Mouse (Mus musculus): ENCODE results near the gene Eef2.

The Eef2 gene

GRCm38 (mm10) chr10:81168521-81169244, 7.7 kb upstream of the Eef2 start:
- TF ChIP-seq GATA4 (IDR thresholded peaks at IDR 0.05; ENCODE audit: insufficient replicate concordance, low read length): no peak

GRCm38 (mm10) chr10:81173132-81173531, 3.3 kb upstream of the Eef2 start:
- TF ChIP-seq GATA4 (IDR thresholded peaks at IDR 0.05; ENCODE audit: insufficient replicate concordance, low read length): no peak

DNA sequence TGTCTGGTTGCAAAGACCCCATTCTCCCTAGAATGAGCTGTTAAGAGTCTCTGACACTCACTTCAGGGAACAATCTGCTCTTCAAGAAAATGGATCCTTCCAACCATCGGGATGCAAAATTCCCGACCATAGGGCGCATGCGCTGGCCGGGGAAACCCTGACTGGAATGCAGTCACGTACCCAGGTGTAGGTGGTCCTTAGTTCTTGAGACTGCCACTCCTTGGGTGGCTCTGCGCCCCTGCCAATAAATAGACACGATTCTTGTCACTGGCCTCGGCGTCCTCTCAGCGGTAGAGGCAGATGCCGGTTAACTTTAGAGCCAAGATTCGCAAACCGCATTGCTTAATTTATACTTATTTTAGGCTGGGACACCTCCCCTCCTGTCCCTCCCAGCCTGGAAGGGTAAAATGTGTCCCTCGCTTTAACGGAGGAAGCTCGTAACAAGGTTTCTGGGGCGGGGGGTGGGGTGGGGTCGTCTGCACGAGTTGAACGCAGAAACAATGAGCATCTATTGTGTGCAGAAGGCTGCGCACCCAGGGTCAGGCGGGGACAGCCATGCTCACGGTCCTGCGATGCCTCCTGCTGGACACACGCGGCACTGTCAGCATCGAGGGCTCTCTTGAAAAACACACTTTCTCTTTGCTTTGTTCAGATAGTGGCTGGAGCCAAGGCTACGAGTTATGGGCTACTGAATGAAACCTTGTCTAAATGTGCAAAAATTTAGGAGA, 1.6 kb upstream of the Eef2 start:
- no peak for TF ChIP-seq GATA4 (IDR thresholded peaks at IDR 0.05; ENCODE audit: insufficient replicate concordance, low read length)

- TF ChIP-seq GATA4 (IDR thresholded peaks at IDR 0.05; ENCODE audit: insufficient replicate concordance, low read length): no peak
Observed at GRCm38 (mm10) chr10:81175936-81176465, 430 bp upstream of the Eef2 start.

DNA sequence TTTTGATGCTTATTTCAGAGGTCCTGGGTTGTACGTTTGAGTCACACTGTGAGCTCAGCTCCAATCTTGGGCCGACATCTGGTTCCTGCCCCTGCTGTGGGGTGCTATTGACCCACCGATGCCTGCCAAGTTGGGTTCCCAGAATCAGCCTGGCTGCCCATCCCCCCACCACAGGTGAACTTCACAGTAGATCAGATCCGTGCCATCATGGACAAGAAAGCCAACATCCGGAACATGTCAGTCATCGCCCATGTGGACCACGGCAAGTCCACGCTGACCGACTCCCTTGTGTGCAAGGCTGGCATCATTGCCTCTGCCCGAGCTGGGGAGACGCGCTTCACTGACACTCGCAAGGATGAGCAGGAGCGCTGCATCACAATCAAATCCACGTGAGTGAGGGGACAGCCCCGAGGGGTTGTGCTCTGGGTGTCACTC, 1.1 kb downstream of the Eef2 start:
- TF ChIP-seq GATA4 (IDR thresholded peaks at IDR 0.05; ENCODE audit: insufficient replicate concordance, low read length): no peak

GRCm38 (mm10) chr10:81177958-81178712, 1.7 kb downstream of the Eef2 start:
- TF ChIP-seq GATA4 (IDR thresholded peaks at IDR 0.05; ENCODE audit: insufficient replicate concordance, low read length): no peak

DNA sequence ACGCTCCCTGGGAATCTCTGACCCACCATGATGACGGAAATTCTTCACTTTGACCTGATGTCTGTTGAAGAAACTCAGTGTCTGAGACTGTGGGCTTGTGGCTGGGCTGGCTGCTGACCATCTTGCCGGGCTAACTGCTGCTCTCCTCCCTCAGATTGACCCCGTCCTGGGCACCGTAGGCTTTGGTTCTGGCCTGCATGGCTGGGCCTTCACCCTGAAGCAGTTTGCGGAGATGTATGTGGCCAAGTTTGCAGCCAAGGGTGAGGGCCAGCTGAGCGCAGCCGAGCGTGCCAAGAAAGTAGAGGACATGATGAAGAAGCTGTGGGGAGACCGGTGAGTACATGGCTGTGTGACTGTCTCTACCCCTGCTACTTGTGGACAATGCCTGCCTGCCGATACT, 2.5 kb downstream of the Eef2 start:
- TF ChIP-seq GATA4 (IDR thresholded peaks at IDR 0.05; ENCODE audit: insufficient replicate concordance, low read length): no peak

DNA sequence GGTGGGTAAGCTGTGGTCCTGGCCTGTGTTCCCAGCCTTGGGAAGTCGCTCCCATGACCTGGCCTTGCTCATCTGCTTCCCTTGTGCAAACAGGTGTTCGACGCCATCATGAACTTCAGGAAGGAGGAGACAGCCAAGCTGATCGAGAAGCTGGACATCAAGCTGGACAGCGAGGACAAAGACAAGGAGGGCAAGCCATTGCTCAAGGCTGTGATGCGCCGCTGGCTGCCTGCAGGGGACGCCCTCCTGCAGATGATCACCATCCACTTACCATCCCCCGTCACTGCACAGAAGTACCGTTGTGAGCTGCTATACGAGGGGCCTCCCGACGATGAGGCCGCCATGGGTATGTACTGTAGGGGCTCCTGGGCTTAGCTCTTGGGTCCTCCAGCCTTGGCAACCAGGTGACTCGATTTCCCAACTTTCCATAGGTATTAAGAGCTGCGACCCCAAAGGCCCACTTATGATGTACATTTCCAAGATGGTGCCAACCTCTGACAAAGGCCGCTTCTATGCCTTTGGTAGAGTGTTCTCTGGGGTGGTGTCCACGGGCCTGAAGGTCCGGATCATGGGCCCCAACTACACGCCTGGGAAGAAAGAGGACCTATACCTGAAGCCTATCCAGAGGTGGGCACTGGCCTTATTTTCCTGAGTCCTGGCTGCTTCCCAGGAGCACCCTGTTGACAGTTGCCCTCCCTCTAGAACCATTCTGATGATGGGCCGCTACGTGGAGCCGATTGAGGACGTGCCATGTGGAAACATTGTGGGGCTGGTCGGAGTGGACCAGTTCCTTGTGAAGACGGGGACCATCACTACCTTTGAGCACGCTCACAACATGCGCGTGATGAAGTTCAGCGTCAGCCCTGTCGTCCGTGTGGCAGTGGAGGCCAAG, 3.3 kb downstream of the Eef2 start:
- TF ChIP-seq GATA4 (IDR thresholded peaks at IDR 0.05; ENCODE audit: insufficient replicate concordance, low read length): no peak

DNA sequence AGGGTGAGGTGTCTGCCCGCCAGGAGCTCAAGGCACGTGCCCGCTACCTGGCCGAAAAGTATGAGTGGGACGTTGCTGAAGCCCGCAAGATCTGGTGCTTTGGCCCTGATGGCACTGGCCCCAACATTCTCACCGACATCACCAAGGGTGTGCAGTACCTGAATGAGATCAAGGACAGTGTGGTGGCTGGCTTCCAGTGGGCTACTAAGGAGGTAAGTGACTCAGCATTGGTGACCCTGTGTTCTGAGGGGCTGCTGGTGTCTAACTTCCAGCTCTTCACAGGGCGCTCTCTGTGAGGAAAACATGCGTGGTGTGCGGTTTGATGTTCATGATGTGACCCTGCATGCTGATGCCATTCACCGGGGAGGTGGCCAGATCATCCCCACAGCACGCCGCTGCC, 4.5 kb downstream of the Eef2 start:
- TF ChIP-seq GATA4 (IDR thresholded peaks at IDR 0.05; ENCODE audit: insufficient replicate concordance, low read length): no peak

DNA sequence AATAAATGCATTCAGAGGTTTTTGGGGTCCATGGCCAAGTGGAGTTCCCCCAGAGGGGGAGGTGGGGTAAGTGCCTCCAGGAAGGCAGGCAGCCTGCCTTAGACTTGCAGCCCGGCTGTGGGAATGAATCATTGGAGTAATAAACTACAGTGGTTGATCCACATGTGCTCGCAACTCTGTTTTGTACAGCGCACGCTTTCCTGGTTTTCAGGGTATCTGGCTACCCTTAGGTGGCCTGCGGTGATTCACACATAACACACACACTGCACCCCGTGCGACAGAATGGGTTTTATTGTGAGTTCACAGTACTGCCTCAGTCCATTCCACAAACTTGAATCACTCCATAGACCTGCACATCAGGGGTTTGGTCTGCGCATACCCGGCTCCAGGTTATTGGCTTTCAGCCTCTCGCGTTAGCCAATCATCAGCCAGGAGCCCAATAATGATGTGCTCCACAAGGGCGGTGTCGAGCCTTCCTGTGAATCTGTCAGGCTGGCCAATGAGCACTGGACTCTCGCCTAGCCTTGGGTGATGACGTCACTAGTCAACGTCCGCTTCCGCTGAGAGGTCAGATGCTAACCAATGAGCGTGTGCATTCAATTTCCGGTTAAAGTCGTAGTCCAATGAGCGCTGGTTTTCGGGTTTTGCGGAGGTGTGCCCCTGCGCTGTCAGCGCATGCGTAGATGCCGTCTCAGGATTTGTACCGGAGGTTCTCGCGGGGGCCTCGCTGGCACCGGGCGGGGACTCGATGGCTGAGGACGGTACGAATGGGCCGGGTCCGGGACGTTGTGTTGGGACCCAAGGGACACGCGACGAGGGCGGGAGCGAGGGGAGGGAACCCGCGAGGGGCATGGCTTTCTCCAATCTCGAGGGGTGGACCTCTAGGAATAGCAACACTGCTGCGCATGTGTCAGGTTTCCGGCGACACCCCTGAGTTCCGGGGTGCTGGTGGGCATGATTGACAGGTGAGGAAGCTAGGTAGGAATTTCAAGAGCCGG, 6.2 kb downstream of the Eef2 start, which contains the start of gene Dapk3:
TSS of gene Dapk3 (plus strand) at position 670 of the 998 bp plus-strand sequence.
- no peak; the same call in 1 of the 2 replicates for TF ChIP-seq GATA4 (IDR thresholded peaks at IDR 0.05; ENCODE audit: insufficient replicate concordance, low read length)

GRCm38 (mm10) chr10:81183805-81184204, 7.4 kb downstream of the Eef2 start, which contains the start of gene 4930442H23Rik:
Gene 4930442H23Rik, minus strand, starts transcription at chr10:81183849.
- no peak for TF ChIP-seq GATA4 (IDR thresholded peaks at IDR 0.05; ENCODE audit: insufficient replicate concordance, low read length)

DNA sequence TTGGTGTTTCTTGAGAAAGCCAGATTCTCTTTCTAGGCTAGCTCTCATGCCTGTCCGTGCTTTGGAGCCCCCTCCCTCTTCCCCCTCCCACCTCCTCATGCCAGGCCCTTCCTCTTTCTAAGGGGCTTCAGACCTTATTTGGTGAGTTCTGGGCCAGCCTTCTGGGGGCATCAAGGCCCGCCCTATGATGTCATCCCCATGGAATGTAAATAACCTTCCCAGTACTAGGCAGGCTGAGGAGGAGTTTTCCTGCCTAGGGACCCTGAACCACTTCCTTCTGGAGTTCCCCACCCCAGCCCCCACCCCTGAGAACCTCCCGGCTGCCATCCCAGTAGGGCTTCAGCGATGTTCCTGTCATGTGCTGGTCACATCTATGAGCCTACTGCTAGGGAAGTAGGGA, 8.3 kb downstream of the Eef2 start:
- TF ChIP-seq GATA4 (IDR thresholded peaks at IDR 0.05; ENCODE audit: insufficient replicate concordance, low read length): no peak

- TF ChIP-seq GATA4 (IDR thresholded peaks at IDR 0.05; ENCODE audit: insufficient replicate concordance, low read length): no peak
Observed at GRCm38 (mm10) chr10:81187161-81187560, 10.7 kb downstream of the Eef2 start.

Measured in liver, adult (tissue).